Mouse (Mus musculus) limb, embryonic 14.5 days (tissue): Measurements from ENCODE around the gene Vsnl1. TPM values are rescaled to one million over a fixed set of nuclear protein-coding genes. Genes with fewer than 3 reads are reported as not detected.

ENCODE experiments used
- ATAC-seq: fragments of 200-750 bp; cut with Nextera tagmentation; 2 replicates; pipeline ENCODE4 v1.8.0; 2017; ENCODE audit warnings: low read depth, moderate number of reproducible peaks, moderate TSS enrichment; ENCODE audit not compliant: low FRiP score
- DNase-seq: peaks from one replicate; pipeline ENCODE4 v3.0.0-alpha.2; 2015; ENCODE audit warnings: low spot score
- H3K27ac ChIP-seq: fragments of 300-500 bp; sonication (generic); replicated peaks from 2 replicates; pipeline ENCODE4 v1.5.1; 2014; ENCODE audit warnings: low read depth, mild to moderate bottlenecking, low read length, moderate library complexity, mixed read lengths
- H3K27me3 ChIP-seq: fragments of 300-500 bp; sonication (generic); 2 replicates; pipeline ENCODE4 v1.6.1; 2014; ENCODE audit warnings: low read length, mixed read lengths; ENCODE audit not compliant: control insufficient read depth, insufficient read depth
- H3K36me3 ChIP-seq: fragments of 300-500 bp; sonication (generic); 2 replicates; pipeline ENCODE4 v1.6.1; 2014; ENCODE audit warnings: mild to moderate bottlenecking, low read length, moderate library complexity, mixed read lengths; ENCODE audit not compliant: control insufficient read depth, insufficient read depth
- H3K4me1 ChIP-seq: fragments of 300-500 bp; sonication (generic); 2 replicates; pipeline ENCODE4 v1.6.1; 2014; ENCODE audit warnings: antibody characterized with exemption, low read length, mixed read lengths; ENCODE audit not compliant: control insufficient read depth, insufficient read depth
- H3K4me2 ChIP-seq: fragments of 300-500 bp; sonication (generic); replicated peaks from 2 replicates; pipeline ENCODE4 v1.6.1; 2014; ENCODE audit warnings: low read depth, mild to moderate bottlenecking, low read length, moderate library complexity; ENCODE audit not compliant: severe bottlenecking
- H3K4me3 ChIP-seq: fragments of 300-500 bp; sonication (generic); replicated peaks from 2 replicates; pipeline ENCODE4 v1.5.1; 2014; ENCODE audit warnings: low read length
- H3K9ac ChIP-seq: fragments of 300-500 bp; sonication (generic); 2 replicates; pipeline ENCODE4 v1.6.1; 2014; ENCODE audit warnings: mild to moderate bottlenecking, low read depth, low read length, moderate library complexity; ENCODE audit not compliant: severe bottlenecking
- H3K9me3 ChIP-seq: fragments of 300-500 bp; sonication (generic); 2 replicates; pipeline ENCODE4 v1.6.1; 2016; ENCODE audit warnings: low read length; ENCODE audit not compliant: control insufficient read depth
- POLR2A ChIP-seq: fragments of 200-500 bp; IDR thresholded peaks from 2 replicates; pipeline ENCODE4 v1.8.0; 2012; ENCODE audit warnings: inconsistent platforms, mild to moderate bottlenecking, moderate library complexity, borderline replicate concordance; ENCODE audit not compliant: insufficient read depth, insufficient read length; ENCODE audit errors: extremely low read depth
- WGBS: fragments of 180-500 bp; shearing (Covaris S2); extraction: QIAGEN DNeasy Blood & Tissue Kit; methylation state at CpG from one replicate; pipeline ENCODE4 v1.1.7; 2014; 5-methylcytosine and 5-hydroxymethylcytosine counted together
- microRNA-seq: library from miRNA; unstranded; fragments of <30 nt; microRNA quantifications from one replicate; pipeline ENCODE4, GENCODE M21; 2016
- polyA plus RNA-seq, 2 experiments: library from polyadenylated mRNA; depleted of rRNA in 1 of 2; stranded (reverse) in 1 of 2; unstranded in 1 of 2; fragments of >200 nt; fragmentation: Nextera tagmentation in 1 of 2; extraction: Ambion mirVana in 1 of 2; gene quantifications; 2 replicates each; pipeline versions ENCODE4 v1.2.1 to v1.2.3; 2012 to 2014

Gene Vsnl1
- polyA plus RNA-seq, 2 experiments: 1.4 to 1.8 TPM

GRCm38 (mm10) chr12:11277207-11277606 is 159.2 kb downstream of the Vsnl1 start:
- ATAC-seq (no peak), DNase-seq (no peak)
- WGBS: 92% methylated on average over 6 of the region's 6 CpGs
- H3K9me3 ChIP-seq: no peaks in the 10 kb centered on the region
- no peak overlapping the region for H3K9ac ChIP-seq
- H3K4me3 ChIP-seq: no peak overlapping the region
- no peaks in the 10 kb centered on the region for H3K27me3 ChIP-seq
- no peak for TF ChIP-seq POLR2A
- no peak overlapping the region for H3K27ac ChIP-seq
- H3K36me3 ChIP-seq: peaks cover 59% of the 10 kb centered on the region
- H3K4me1 ChIP-seq: no peaks in the 10 kb centered on the region
- no peak overlapping the region for H3K4me2 ChIP-seq

GRCm38 (mm10) chr12:11276632-11277031 is 159.8 kb downstream of the Vsnl1 start:
- ATAC-seq (no peak), DNase-seq (no peak)
- H3K4me1 ChIP-seq: no peaks in the 10 kb centered on the region
- no peaks in the 10 kb centered on the region for H3K27me3 ChIP-seq
- H3K4me3 ChIP-seq: no peak overlapping the region
- H3K27ac ChIP-seq: no peak overlapping the region
- WGBS: 95% methylated on average over 2 of the region's 2 CpGs
- H3K36me3 ChIP-seq: peaks cover 59% of the 10 kb centered on the region
- TF ChIP-seq POLR2A: no peak
- H3K4me2 ChIP-seq: no peak overlapping the region
- no peaks in the 10 kb centered on the region for H3K9me3 ChIP-seq
- no peak overlapping the region for H3K9ac ChIP-seq

Small RNA genes lying within 50 kb of the gene (microRNA-seq; reads per million reads assigned to microRNA genes)
- gene Mir7675: not detected

Other genes with a start within 250 kb of the Vsnl1 start
- 0.15 TPM in 1 of 2 replicates, not detected in the other for gene Msgn1, start 227.6 kb downstream of the Vsnl1 start, polyA plus RNA-seq (2012; rRNA removed)
- gene Msgn1, start 227.6 kb downstream of the Vsnl1 start, polyA plus RNA-seq (2014; fragmentation: Nextera tagmentation; extraction: Ambion mirVana): not detected in 2 replicates
- 4.9 and 5.9 TPM in 2 replicates for gene Gen1, start 170.8 kb downstream of the Vsnl1 start, polyA plus RNA-seq (2012; rRNA removed)
- 7.0 and 8.3 TPM in 2 replicates for gene Gen1, start 170.8 kb downstream of the Vsnl1 start, polyA plus RNA-seq (2014; fragmentation: Nextera tagmentation; extraction: Ambion mirVana)
- gene Smc6, start 170.7 kb downstream of the Vsnl1 start, polyA plus RNA-seq (2012; rRNA removed): 40.6 and 71.8 TPM in 2 replicates
- gene Smc6, start 170.7 kb downstream of the Vsnl1 start, polyA plus RNA-seq (2014; fragmentation: Nextera tagmentation; extraction: Ambion mirVana): 122 and 126 TPM in 2 replicates
- gene Rad51ap2, start 19.5 kb upstream of the Vsnl1 start, polyA plus RNA-seq (2012; rRNA removed): 0.09 and 0.21 TPM in 2 replicates
- 0.39 and 0.57 TPM in 2 replicates for gene Rad51ap2, start 19.5 kb upstream of the Vsnl1 start, polyA plus RNA-seq (2014; fragmentation: Nextera tagmentation; extraction: Ambion mirVana)